Mouse (Mus musculus) mouse embryonic stem cell (cell line): ENCODE measurements around the gene Gm4177.
"Not testable (repeated sequence)": the region's sequence is repeated elsewhere in the genome, so short reads cannot be mapped to it uniquely, and the experiment has no call there.

ENCODE experiments used
- in situ Hi-C, 2 experiments: fragments of 300-500 bp; cut with MboI; formaldehyde crosslinking; loops; 1 replicate in 1 of 2; 3 replicates in 1 of 2; pipeline ENCODE4 v1.14.3; 2019 to 2020; ENCODE audit warnings: low sequenced_read_pairs in 2 of 2, low pct_unique_long_range_greater_than_20kb in 1 of 2, mixed read lengths in 1 of 2; ENCODE audit not compliant: unreplicated experiment in 1 of 2

Gene Gm4177

GRCm38 (mm10) chr7:21796628-21797027 lies at the start of gene Gm4177:
Gene Gm4177, minus strand, starts transcription at chr7:21796728.
- in situ Hi-C loops: not testable (repeated sequence)

- in situ Hi-C loops: not testable (repeated sequence)
Observed at GRCm38 (mm10) chr7:21844167-21844566, 47.6 kb upstream of the Gm4177 start, which contains the start of gene Gm5725. Gene Gm5725, minus strand, starts transcription at chr7:21844267.

- in situ Hi-C loops: not testable (repeated sequence)
Observed at GRCm38 (mm10) chr7:21832051-21832450, 35.5 kb upstream of the Gm4177 start, which contains the start of gene Vmn1r135. Gene Vmn1r135, plus strand, starts transcription at chr7:21832351.

GRCm38 (mm10) chr7:21761375-21761774 lies 35.2 kb downstream of the Gm4177 start, which contains the start of gene Gm4175:
Gene Gm4175, minus strand, starts transcription at chr7:21761475.
- in situ Hi-C loops: not testable (repeated sequence)
